Mouse (Mus musculus) kidney, adult 18-20 months (tissue): ENCODE measurements around the gene Spryd7.
A peak's percentile ranks its signal among the peaks of the same experiment; 100 is the strongest.
"Not testable (repeated sequence)": the region's sequence is repeated elsewhere in the genome, so short reads cannot be mapped to it uniquely, and the experiment has no call there.

Experiments used
- DNase-seq: peaks from one replicate; pipeline ENCODE4 v3.0.0; 2021

The Spryd7 gene

DNA sequence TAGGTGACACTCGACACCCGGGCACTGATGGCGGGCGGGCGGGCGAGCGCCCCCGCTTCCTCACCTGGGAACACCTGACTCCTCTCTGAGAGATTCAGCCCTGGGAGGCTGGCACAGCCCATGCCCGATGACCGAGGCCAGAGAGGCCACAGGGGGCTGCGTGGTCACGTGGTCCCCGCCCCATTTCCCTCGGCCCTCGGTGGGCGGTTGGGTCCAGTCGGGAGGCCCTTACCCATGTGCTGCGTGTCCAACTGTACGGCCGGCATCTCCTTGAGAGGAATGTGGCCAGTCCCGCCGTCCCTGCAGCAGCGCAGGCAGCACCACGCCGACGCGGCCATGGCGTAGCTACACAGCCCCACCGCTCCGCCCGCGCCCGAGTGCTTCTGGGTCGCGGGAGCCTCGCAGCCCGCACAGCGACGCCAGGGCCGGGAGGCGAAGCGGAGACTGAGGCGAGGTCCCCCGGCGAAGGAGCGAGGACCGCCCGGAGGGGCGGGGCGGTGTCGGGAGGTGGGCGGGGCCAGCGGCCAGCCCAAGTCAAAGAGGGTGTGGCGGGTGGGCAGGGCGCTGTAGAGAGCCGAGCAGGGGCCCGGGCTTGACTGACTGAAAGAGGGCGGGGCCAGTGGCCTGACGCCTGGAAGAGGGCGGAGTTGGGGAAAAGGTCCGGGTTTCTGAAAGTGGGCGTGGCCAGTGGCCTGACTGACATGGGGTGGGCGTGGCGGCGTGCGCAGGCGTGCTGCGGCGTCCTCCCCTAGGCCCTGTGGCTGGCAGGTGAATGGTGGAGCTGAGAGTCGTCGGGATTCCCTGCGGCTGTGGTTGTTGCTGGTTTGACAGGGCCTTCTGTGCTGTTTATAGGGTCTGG, at the start of gene Spryd7:
Spryd7 (minus strand) TSS at position 598 of the 859 bp plus-strand sequence.
- peak; percentile 98 for DNase-seq

- not testable (repeated sequence) for DNase-seq
Measured at GRCm38 (mm10) chr14:61606088-61606487, 49.4 kb upstream of the Spryd7 start.

GRCm38 (mm10) chr14:61604081-61604480, 47.4 kb upstream of the Spryd7 start:
- no peak for DNase-seq

GRCm38 (mm10) chr14:61603069-61603755, 46.5 kb upstream of the Spryd7 start:
- no peak for DNase-seq

GRCm38 (mm10) chr14:61601348-61601747, 44.7 kb upstream of the Spryd7 start:
- no peak for DNase-seq

- DNase-seq = peak; percentile 92
Measured at GRCm38 (mm10) chr14:61599057-61599806, 42.5 kb upstream of the Spryd7 start.

GRCm38 (mm10) chr14:61597968-61598367, 41.3 kb upstream of the Spryd7 start, which contains the start of gene Trim13:
Gene Trim13 (plus strand): TSS chr14:61598247.
- no peak for DNase-seq

DNA sequence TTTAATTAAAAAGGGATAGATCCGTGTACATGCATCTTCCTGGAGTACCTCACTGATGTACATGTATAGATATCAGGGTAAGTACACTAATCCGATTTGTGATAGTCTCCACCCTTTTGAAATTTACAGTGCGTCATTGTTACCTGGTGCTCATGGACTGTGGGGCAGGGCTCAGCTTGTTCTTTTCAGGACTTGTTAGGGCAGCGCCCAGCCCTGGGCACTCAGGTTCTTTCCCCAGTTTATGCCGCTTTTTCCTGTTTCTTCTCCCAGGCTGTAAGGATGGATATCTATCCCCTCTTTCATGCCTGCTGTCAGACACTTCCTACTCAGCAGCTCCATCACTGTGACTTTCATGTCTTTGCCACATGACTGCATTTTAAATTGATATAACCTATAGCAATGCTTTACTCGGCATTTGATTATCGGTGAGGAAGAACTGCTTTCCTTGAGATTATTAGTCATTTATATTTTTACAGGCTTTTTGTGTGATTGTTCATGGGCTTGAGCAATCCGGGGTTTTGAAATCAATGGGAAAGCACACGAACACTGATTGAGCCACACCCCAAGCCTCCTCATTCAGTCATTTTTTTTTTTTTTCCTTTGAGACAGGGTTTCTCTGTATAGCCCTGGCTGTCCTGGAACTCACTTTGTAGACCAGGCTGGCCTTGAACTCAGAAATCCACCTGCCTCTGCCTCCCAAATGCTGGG, 40.2 kb upstream of the Spryd7 start:
- DNase-seq = no peak

- DNase-seq = no peak
Measured at GRCm38 (mm10) chr14:61589288-61590065, 32.8 kb upstream of the Spryd7 start.

GRCm38 (mm10) chr14:61575941-61576340, 19.3 kb upstream of the Spryd7 start:
- no peak for DNase-seq

- DNase-seq = no peak
Measured at GRCm38 (mm10) chr14:61575066-61575465, 18.4 kb upstream of the Spryd7 start.

- no peak for DNase-seq
Measured at GRCm38 (mm10) chr14:61572131-61572530, 15.4 kb upstream of the Spryd7 start.

DNA sequence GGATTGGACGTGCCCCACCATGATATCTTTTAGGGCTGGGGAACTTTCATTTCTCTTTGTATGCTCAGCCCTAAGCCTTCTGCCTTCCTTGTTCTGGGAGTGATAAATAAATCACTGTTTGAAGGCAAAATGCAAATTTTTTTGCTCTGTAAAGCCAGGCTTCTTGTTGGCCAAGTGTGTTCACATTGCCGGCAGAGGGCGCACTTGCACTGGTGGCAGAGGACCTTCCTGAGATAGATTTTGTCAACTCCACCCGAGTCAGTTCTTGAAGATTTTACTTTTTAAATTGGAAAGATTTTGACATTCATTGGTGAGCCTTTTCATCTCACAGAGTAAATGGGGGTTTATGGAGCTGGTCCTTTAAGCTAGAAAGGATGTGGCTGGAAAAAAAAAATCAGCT, 14.7 kb upstream of the Spryd7 start:
- DNase-seq = peak; percentile 89

DNA sequence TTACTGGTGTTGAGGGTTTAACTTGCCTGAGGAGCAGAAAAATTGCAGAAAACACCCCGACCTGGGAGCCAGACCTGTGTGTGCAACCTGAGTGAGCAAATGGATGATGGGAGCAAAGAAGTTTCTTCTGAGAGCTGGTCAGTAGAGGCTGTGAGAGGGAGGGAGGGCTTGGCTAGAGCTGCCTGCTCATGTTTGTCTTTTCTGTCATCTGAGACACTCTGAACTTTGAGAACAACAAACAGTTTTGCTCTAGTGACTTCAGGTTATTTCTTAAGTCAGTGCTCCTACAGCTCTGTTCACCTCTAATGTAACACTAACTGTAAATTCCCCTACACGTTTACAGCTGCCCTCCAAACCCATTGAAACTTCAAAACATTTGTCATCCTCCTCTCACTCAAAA, 12.7 kb upstream of the Spryd7 start:
- DNase-seq = no peak

DNA sequence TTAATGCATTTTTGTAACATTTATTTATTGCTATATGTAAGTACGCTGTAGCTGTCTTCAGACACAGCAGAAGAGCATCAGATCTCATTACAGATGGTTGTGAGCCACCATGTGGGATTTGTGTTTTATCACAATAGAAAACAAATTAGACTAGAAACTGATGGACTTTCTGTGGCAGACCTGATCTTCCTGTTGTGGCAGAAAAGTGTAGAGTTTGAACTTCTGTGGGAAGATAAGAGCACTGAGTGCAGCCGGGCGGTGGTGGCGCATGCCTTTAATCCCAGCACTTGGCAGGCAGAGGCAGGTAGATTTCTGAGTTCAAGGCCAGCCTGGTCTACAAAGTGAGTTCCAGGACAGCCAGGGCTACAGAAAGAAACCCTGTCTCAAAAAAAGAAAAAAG, 9.5 kb upstream of the Spryd7 start:
- DNase-seq = not testable (repeated sequence)

- DNase-seq = no peak
Measured at GRCm38 (mm10) chr14:61559856-61560255, 3.2 kb upstream of the Spryd7 start.

- DNase-seq = no peak
Measured at GRCm38 (mm10) chr14:61558901-61559300, 2.2 kb upstream of the Spryd7 start.

DNA sequence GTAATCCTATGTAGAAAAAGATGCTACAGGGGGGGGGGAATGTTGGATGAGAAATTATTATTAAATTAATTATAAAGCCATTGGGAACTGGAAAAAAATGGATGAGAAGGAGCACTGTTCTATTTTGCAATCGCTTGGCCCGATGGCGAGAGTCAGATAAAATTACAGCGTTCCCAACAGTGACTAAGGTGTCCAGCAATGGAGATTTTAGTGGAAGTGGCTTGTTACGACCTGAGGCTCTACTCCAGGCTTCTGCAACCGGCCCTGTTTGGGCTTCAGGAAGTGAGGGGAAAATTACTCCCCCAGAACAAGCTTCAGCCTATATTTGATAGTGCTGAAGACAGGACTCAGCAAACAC, 776 bp downstream of the Spryd7 start:
- DNase-seq = no peak

DNA sequence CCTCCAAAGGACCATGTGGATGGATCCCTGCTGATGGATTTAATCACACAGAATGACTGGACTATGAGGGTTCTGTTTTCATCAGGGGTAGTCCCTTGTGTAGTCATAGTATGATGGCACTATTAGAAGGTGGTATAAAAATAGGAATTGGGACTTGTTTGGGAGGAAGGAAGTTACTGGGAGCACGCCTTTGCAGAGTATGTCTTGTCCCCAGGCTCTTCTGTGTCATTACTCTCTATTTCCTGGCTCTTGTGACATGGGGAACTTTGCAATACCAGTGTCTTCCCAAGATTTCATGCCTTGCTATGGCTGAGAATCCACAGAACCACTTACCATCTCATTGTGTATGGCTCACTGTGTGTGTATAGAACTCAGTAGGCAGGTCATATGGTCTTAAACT, 8.1 kb downstream of the Spryd7 start:
- DNase-seq = no peak

DNA sequence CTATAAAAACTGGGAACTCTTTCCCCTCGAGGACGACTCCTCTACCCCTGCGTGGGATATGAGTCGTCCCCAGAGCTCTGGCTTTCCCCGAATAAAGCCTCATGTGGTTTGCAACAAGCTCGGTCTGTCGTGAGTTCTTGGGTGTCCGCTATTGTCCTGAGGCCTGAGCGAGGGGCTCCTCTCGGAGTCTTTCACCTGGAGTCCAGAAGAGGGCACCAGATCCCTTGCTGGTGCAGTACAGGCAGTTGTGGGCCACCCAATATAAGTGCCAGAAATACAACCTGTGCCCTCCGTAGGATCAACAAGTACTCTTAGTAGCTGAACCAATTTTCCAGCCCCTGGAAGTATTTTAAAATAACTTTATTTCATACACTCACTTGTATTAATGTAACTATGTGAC, 18.9 kb downstream of the Spryd7 start:
- DNase-seq = not testable (repeated sequence)

DNA sequence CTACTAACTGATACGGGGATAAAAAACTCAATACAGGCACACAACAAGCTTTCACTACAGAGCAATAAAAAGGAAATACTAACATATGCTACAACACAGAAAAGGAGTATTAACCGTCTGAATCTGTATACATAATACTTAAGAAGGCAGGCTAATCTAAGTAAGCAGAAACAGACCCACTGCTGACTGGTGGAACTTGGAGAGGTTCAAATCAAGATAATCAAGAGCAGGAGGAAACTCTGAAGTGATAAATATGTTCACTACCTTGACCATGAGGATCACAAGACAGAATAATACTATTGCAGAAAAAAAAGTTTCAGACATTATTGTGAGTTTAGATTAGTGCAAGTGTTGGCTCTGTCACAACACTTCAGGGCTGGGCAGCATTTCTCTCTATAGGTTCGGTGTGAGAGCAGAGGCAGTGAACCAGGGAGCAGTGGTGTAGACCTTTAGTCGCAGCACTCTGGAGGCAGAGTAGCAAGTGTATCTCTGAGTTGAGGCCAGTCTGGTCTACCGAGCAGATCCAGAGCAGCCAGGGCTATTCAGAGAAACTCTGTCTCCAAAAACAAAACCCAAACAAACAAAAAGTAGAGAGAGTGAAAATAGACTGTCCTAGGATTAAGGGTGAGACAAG, 19.9 kb downstream of the Spryd7 start:
- DNase-seq = no peak
